In the genomic region with DNA sequence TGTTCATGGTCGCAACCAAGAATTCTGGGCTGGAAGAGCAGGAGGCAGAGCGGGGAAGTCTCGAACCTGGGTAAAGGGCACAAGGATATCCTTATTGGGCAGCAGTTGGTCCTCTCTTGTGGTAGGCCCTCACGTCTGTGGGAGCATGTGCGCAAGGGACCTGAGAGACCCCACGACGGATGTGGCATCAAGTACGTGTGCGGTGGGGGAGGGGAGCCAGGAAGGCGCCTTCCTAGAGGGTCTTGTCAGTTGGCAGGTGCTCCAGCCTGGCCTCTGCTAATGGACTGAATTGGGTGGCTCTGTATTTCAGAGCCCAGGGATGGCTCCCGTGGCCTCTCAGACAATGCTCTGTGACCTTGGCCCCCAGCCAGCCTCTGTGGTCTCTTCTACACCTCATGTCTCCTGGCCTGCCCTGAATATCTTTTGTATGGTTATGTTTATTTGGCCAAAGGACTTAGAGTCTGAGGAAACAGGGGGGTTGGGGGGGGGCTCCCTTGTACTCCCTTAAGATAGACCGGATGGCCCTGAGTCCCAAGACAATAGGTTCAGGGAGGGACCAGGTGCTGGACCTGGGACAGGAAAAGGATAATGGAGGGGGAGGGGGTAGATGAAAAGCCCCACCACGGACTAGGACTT, we compare ENCODE assay signal across 11 mouse cellular contexts.
DNase-seq lines count a peak whose midpoint lies in the region; ATAC-seq and TF ChIP-seq lines count a peak whose summit lies in the region.
"Had no signal": no experiment of that assay in that cellular context is flagged by ENCODE, and none has a peak within 500 bp of the region (broad histone marks: within the 10 kb centered on the region; RNA-seq: fewer than 3 reads in every experiment).

No protein-coding gene starts in this region.

- peak overlapping the region; percentile 12; the same call in 1 of the 2 replicates for H3K27ac ChIP-seq in gastrocnemius, adult 2 months

- no peak for ATAC-seq in frontal cortex, adult (ENCODE audit: low TSS enrichment)

- DNase-seq in gastrocnemius, adult 2 months = peak; percentile 53
- DNase-seq in gastrocnemius, postnatal 14 days = no peak
- peak; percentile 62 for DNase-seq in R1 (ENCODE audit: low read depth, low spot score)
- DNase-seq in heart, postnatal 4 days = peak; percentile 62
- peak; percentile 76 for DNase-seq in lung, postnatal 14 days
- DNase-seq in right cerebral cortex, adult 2 months (ENCODE audit: low spot score in 2 of 2) = no peak
- no peak for DNase-seq in spleen, postnatal 4 days (ENCODE audit: low spot score in 2 of 2)
- DNase-seq: B cell, adult 2 months; cerebellum, adult 11 months; gastrocnemius, postnatal 25 days had no signal

- intact Hi-C loops in gastrocnemius, adult 2 months (cut with DNase I) = no loop called here
- intact Hi-C loops in gastrocnemius, postnatal 14 days (cut with DNase I; ENCODE audit: low total_unique reads) = no loop called here

- H3K4me3 ChIP-seq in gastrocnemius, adult 2 months = no peak overlapping the region

- TF ChIP-seq CTCF in gastrocnemius, adult 2 months (IDR thresholded peaks at IDR 0.05) = no peak

Comparison
In these comparisons a context has a peak if more than half of its experiments do, and no peak if none do; other contexts are left out.
1. DNase-seq: peak in gastrocnemius, adult 2 months (single experiment), R1 (single experiment), heart, postnatal 4 days (single experiment) and lung, postnatal 14 days (single experiment); none in gastrocnemius, postnatal 14 days (single experiment), right cerebral cortex, adult 2 months (0 of 2) and spleen, postnatal 4 days (0 of 2).